Mouse (Mus musculus) CH12.LX (cell line): Measurements from ENCODE around the gene Kctd19. TPM values are rescaled to one million over a fixed set of nuclear protein-coding genes. Genes with fewer than 3 reads are reported as not detected.
A peak's percentile ranks its signal among the peaks of the same experiment; 100 is the strongest.

Experiments
- DNase-seq: peaks from one replicate; pipeline ENCODE4 v3.0.0-alpha.2; 2013; ENCODE audit errors: extremely low read depth
- H3K27ac ChIP-seq: 2 replicates; pipeline ENCODE4 v1.5.1; 2012; ENCODE audit warnings: low read depth, mild to moderate bottlenecking, control low read depth, moderate library complexity; ENCODE audit not compliant: insufficient read depth
- H3K27me3 ChIP-seq: replicated peaks from 2 replicates; pipeline ENCODE3; 2012; ENCODE audit warnings: inconsistent platforms
- H3K36me3 ChIP-seq, 2 experiments: replicated peaks in 1 of 2; 2 replicates each; pipeline versions ENCODE3 to v1.6.1; 2012; ENCODE audit warnings: inconsistent platforms in 1 of 2, low read length in 1 of 2, mild to moderate bottlenecking in 1 of 2, mixed read lengths in 1 of 2, moderate library complexity in 1 of 2; ENCODE audit not compliant: control insufficient read depth in 1 of 2, insufficient read depth in 1 of 2
- H3K4me1 ChIP-seq, 2 experiments: 2 replicates each; pipeline ENCODE4 v1.6.1; 2012; ENCODE audit warnings: inconsistent platforms in 1 of 2, moderate library complexity in 1 of 2; ENCODE audit not compliant: insufficient read depth in 2 of 2, control insufficient read depth in 1 of 2
- H3K4me2 ChIP-seq: 2 replicates; pipeline ENCODE4 v1.6.1; 2012; ENCODE audit warnings: low read depth, mild to moderate bottlenecking, control low read depth; ENCODE audit not compliant: poor library complexity, insufficient read depth, severe bottlenecking
- H3K4me3 ChIP-seq, 3 experiments: fragments of 150-350 bp in 1 of 3; sonication (generic) in 1 of 3; replicated peaks in 1 of 3; 2 replicates each; pipeline versions ENCODE3 to v1.5.1; 2011 to 2012; ENCODE audit warnings: low read depth in 2 of 3, low read length in 2 of 3, mild to moderate bottlenecking in 2 of 3, moderate library complexity in 2 of 3, control low read depth in 1 of 3, improper control_type of control experiment in 1 of 3, inconsistent platforms in 1 of 3, mixed read lengths in 1 of 3; ENCODE audit not compliant: poor library complexity in 1 of 3
- H3K79me2 ChIP-seq: replicated peaks from 2 replicates; pipeline ENCODE4 v1.6.1; 2012; ENCODE audit warnings: mild to moderate bottlenecking, moderate library complexity; ENCODE audit not compliant: control insufficient read depth, poor library complexity, insufficient read depth, severe bottlenecking; ENCODE audit errors: extremely low read depth
- H3K9ac ChIP-seq: 2 replicates; pipeline ENCODE4 v1.6.1; 2012; ENCODE audit warnings: low read depth, mild to moderate bottlenecking, control low read depth, moderate library complexity; ENCODE audit not compliant: insufficient read depth
- H3K9me3 ChIP-seq: replicated peaks from 2 replicates; pipeline ENCODE3; 2012; ENCODE audit warnings: low read length, inconsistent platforms, mixed read lengths
- CHD2 ChIP-seq: IDR thresholded peaks from 2 replicates; pipeline ENCODE4 v1.6.1; 2011; ENCODE audit warnings: low read length, improper control_type of control experiment
- ELF1 ChIP-seq: IDR thresholded peaks from 2 replicates; pipeline ENCODE4 v1.6.1; 2014; ENCODE audit warnings: low read depth, mild to moderate bottlenecking, inconsistent platforms, low read length, improper control_type of control experiment
- EP300 ChIP-seq: IDR thresholded peaks from 2 replicates; pipeline ENCODE4 v1.6.1; 2011; ENCODE audit warnings: low read length, improper control_type of control experiment
- ETS1 ChIP-seq: conservative IDR thresholded peaks from 2 replicates; pipeline ENCODE4 v1.6.1; 2012; ENCODE audit warnings: low read depth, mild to moderate bottlenecking, inconsistent platforms, low read length, improper control_type of control experiment, moderate library complexity
- GABPA ChIP-seq: IDR thresholded peaks from 2 replicates; pipeline ENCODE4 v1.6.1; 2012; ENCODE audit warnings: low read depth, low read length, improper control_type of control experiment, inconsistent platforms; ENCODE audit not compliant: insufficient replicate concordance
- HCFC1 ChIP-seq: IDR thresholded peaks from 2 replicates; pipeline ENCODE4 v1.6.1; 2012; ENCODE audit warnings: low read depth, mild to moderate bottlenecking, inconsistent platforms, low read length, improper control_type of control experiment
- IRF4 ChIP-seq: IDR thresholded peaks from 2 replicates; pipeline ENCODE4 v1.6.1; 2014; ENCODE audit warnings: low read depth, mild to moderate bottlenecking, inconsistent platforms, low read length, improper control_type of control experiment
- JUN ChIP-seq: IDR thresholded peaks from 2 replicates; pipeline ENCODE4 v1.6.1; 2011; ENCODE audit warnings: low read depth, mild to moderate bottlenecking, low read length, improper control_type of control experiment, moderate library complexity; ENCODE audit not compliant: insufficient read depth
- JUND ChIP-seq: conservative IDR thresholded peaks from 2 replicates; pipeline ENCODE4 v1.6.1; 2011; ENCODE audit warnings: low read depth, low read length, improper control_type of control experiment
- KAT2A ChIP-seq: IDR thresholded peaks from 2 replicates; pipeline ENCODE4 v1.6.1; 2012; ENCODE audit warnings: low read length, improper control_type of control experiment, inconsistent platforms; ENCODE audit not compliant: insufficient replicate concordance
- MEF2A ChIP-seq: IDR thresholded peaks from 2 replicates; pipeline ENCODE4 v1.6.1; 2014; ENCODE audit warnings: low read depth, mild to moderate bottlenecking, inconsistent platforms, low read length, improper control_type of control experiment, borderline replicate concordance
- MXI1 ChIP-seq: IDR thresholded peaks from 2 replicates; pipeline ENCODE4 v1.6.1; 2011; ENCODE audit warnings: mild to moderate bottlenecking, low read depth, low read length, improper control_type of control experiment
- SMC3 ChIP-seq: IDR thresholded peaks from 2 replicates; pipeline ENCODE4 v1.6.1; 2011; ENCODE audit warnings: low read depth, low read length, improper control_type of control experiment
- USF1 ChIP-seq: IDR thresholded peaks from 2 replicates; pipeline ENCODE4 v1.6.1; 2014; ENCODE audit warnings: low read depth, mild to moderate bottlenecking, inconsistent platforms, low read length, improper control_type of control experiment
- ZNF384 ChIP-seq: IDR thresholded peaks from 2 replicates; pipeline ENCODE4 v1.6.1; 2012; ENCODE audit warnings: low read depth, low read length, improper control_type of control experiment, inconsistent platforms
- dilution Hi-C: fragments of 300-500 bp; cut with MboI; formaldehyde crosslinking; loops from 2 replicates; pipeline ENCODE4 v1.14.3; 2020; ENCODE audit warnings: low sequenced_read_pairs; ENCODE audit not compliant: extremely low pct_unique_long_range_greater_than_20kb, extremely low pct_ligation_motif_present
- in situ Hi-C: fragments of 300-500 bp; cut with MboI; formaldehyde crosslinking; loops from 3 replicates; pipeline ENCODE4 v1.14.3; 2019; ENCODE audit warnings: low sequenced_read_pairs, low pct_ligation_motif_present, low pct_unique_long_range_greater_than_20kb, mixed read lengths
- polyA plus RNA-seq: library from polyadenylated mRNA; unstranded; fragments of >175 nt; gene quantifications from 2 replicates; pipeline ENCODE4 v1.2.1, GENCODE M21; 2012; ENCODE audit warnings: low read depth; ENCODE audit not compliant: insufficient read length
- total RNA-seq, 2 experiments: library from RNA; depleted of rRNA; stranded (reverse); fragments of 300-350 nt in 1 of 2; fragments of >200 nt in 1 of 2; gene quantifications; 2 replicates each; pipeline ENCODE4 v1.2.3; 2012 to 2014

Gene Kctd19
- total and polyA plus RNA-seq, 3 experiments, result 0.08 TPM; not detected in 2

- Histone ChIP-seq H3K79me2 (no peaks in the 10 kb centered on the region; the same call in 1 of the 2 replicates), H3K4me3 (no peak overlapping the region), H3K9ac (no peak overlapping the region), H3K9me3 (no peaks in the 10 kb centered on the region), H3K36me3 (no peaks in the 10 kb centered on the region), H3K27ac (no peak overlapping the region)
- DNase-seq, result peak; percentile 68
- in situ Hi-C loops, result no loop called here
- TF ChIP-seq ZNF384, result no peak
- peak; percentile 83 for TF ChIP-seq EP300
- no peak for TF ChIP-seq SMC3
- peak; percentile 65; the same call in 1 of the 2 replicates for TF ChIP-seq IRF4
- TF ChIP-seq GABPA, result no peak
- peak; percentile 71 for TF ChIP-seq ETS1
- 0 out of 2 replicates have a peak, but pooled peaks have one; percentile 23 for TF ChIP-seq ELF1
- TF ChIP-seq MEF2A, result 0 out of 2 replicates have a peak, but pooled peaks have one; percentile 26
- TF ChIP-seq USF1, result no peak
- TF ChIP-seq CHD2, result peak; percentile 81
- no peak for TF ChIP-seq MXI1
- TF ChIP-seq JUND, result peak; percentile 53; the same call in 1 of the 2 replicates
- peak; percentile 68 for TF ChIP-seq JUN
- 0 out of 2 replicates have a peak, but pooled peaks have one; percentile 22 for TF ChIP-seq KAT2A
- TF ChIP-seq, all 38 proteins: peak for 9
- dilution Hi-C loops, result no loop called here
- Histone ChIP-seq H3K27me3 (peaks cover 16% of the 10 kb centered on the region), H3K4me2 (peak overlapping the region; percentile 37; the same call in 1 of the 2 replicates), H3K4me1 (peaks cover 15 to 39% of the 10 kb centered on the region in 2 experiments)
These were observed 68.0 kb downstream of the Kctd19 start for GRCm38 (mm10) chr8:105345061-105345975.

GRCm38 (mm10) chr8:105343791-105344574, 69.3 kb downstream of the Kctd19 start:
- in situ Hi-C loops, result no loop called here
- Histone ChIP-seq H3K4me3 (no peak overlapping the region), H3K4me2 (no peak overlapping the region), H3K4me1 (peaks cover 15 to 44% of the 10 kb centered on the region in 2 experiments), H3K9ac (no peak overlapping the region), H3K79me2 (no peaks in the 10 kb centered on the region; the same call in 1 of the 2 replicates), H3K27ac (no peak overlapping the region), H3K36me3 (no peaks in the 10 kb centered on the region), H3K9me3 (no peaks in the 10 kb centered on the region), H3K27me3 (peaks cover 7% of the 10 kb centered on the region)
- no peak for DNase-seq
- dilution Hi-C loops, result no loop called here
- no peak for TF ChIP-seq HCFC1
